Mouse (Mus musculus): ENCODE measurements at regions not wholly inside any gene's neighbourhood (a gene's known extent, or its start where the extent isn't known, plus 50 kb on each side); places are given as distances from the start of the nearest gene placed in this dataset.

GRCm38 (mm10) chr12:32465371-32465770 lies 86.9 kb downstream of the Ccdc71l start:
- H3K27ac ChIP-seq, result no peak overlapping the region
- intact Hi-C loops (cut with DNase I), result no loop called here
- H3K4me3 ChIP-seq, result no peak overlapping the region
- no peak for TF ChIP-seq CTCF (IDR thresholded peaks at IDR 0.05)
- DNase-seq (ENCODE audit: extremely low spot score in 1 of 2, low spot score in 2 of 2), result peak in 1 of 2 experiments; percentile 15

- H3K27ac ChIP-seq, result no peak overlapping the region
- no peak for TF ChIP-seq CTCF (IDR thresholded peaks at IDR 0.05)
- intact Hi-C loops (cut with DNase I), result no loop called here
- DNase-seq (ENCODE audit: extremely low spot score in 1 of 2, low spot score in 2 of 2), result no peak
- no peak overlapping the region for H3K4me3 ChIP-seq
These were observed 91.4 kb downstream of the Ccdc71l start for GRCm38 (mm10) chr12:32469863-32470262.

- no peak for TF ChIP-seq CTCF (IDR thresholded peaks at IDR 0.05)
- H3K4me3 ChIP-seq, result no peak overlapping the region
- intact Hi-C loops (cut with DNase I), result no loop called here
- H3K27ac ChIP-seq, result no peak overlapping the region
- DNase-seq (ENCODE audit: extremely low spot score in 1 of 2, low spot score in 2 of 2), result no peak
These were observed 100.9 kb downstream of the Ccdc71l start for GRCm38 (mm10) chr12:32479451-32479850.

- intact Hi-C loops (cut with DNase I), result no loop called here
- TF ChIP-seq CTCF (IDR thresholded peaks at IDR 0.05), result no peak
- H3K4me3 ChIP-seq, result no peak overlapping the region
- no peak overlapping the region for H3K27ac ChIP-seq
- no peak for DNase-seq (ENCODE audit: extremely low spot score in 1 of 2, low spot score in 2 of 2)
These were observed 101.8 kb downstream of the Ccdc71l start for GRCm38 (mm10) chr12:32480268-32480667.

- TF ChIP-seq CTCF (IDR thresholded peaks at IDR 0.05), result no peak
- intact Hi-C loops (cut with DNase I), result no loop called here
- DNase-seq (ENCODE audit: extremely low spot score in 1 of 2, low spot score in 2 of 2), result no peak
- Histone ChIP-seq H3K4me3 (no peak overlapping the region), H3K27ac (no peak overlapping the region)
These were observed 102.5 kb downstream of the Ccdc71l start for GRCm38 (mm10) chr12:32481051-32481450.

- no peak for DNase-seq (ENCODE audit: extremely low spot score in 1 of 2, low spot score in 2 of 2)
- no peak overlapping the region for H3K4me3 ChIP-seq
- TF ChIP-seq CTCF (IDR thresholded peaks at IDR 0.05), result no peak
- H3K27ac ChIP-seq, result no peak overlapping the region
- intact Hi-C loops (cut with DNase I), result no loop called here
These were observed 103.8 kb downstream of the Ccdc71l start for GRCm38 (mm10) chr12:32482343-32482742.

- no peak overlapping the region for H3K27ac ChIP-seq
- H3K4me3 ChIP-seq, result no peak overlapping the region
- intact Hi-C loops (cut with DNase I), result no loop called here
- DNase-seq (ENCODE audit: extremely low spot score in 1 of 2, low spot score in 2 of 2), result no peak
- TF ChIP-seq CTCF (IDR thresholded peaks at IDR 0.05), result no peak
These were observed 104.3 kb downstream of the Ccdc71l start for GRCm38 (mm10) chr12:32482777-32483176.

- TF ChIP-seq CTCF (IDR thresholded peaks at IDR 0.05), result no peak
- no peak for DNase-seq (ENCODE audit: extremely low spot score in 1 of 2, low spot score in 2 of 2)
- intact Hi-C loops (cut with DNase I), result no loop called here
- H3K27ac ChIP-seq, result no peak overlapping the region
- no peak overlapping the region for H3K4me3 ChIP-seq
These were observed 107.7 kb downstream of the Ccdc71l start for GRCm38 (mm10) chr12:32486246-32486645.

- DNase-seq (ENCODE audit: extremely low spot score in 1 of 2, low spot score in 2 of 2), result no peak
- Histone ChIP-seq H3K4me3 (no peak overlapping the region), H3K27ac (no peak overlapping the region)
- intact Hi-C loops (cut with DNase I), result no loop called here
- TF ChIP-seq CTCF (IDR thresholded peaks at IDR 0.05), result no peak
These were observed 108.2 kb downstream of the Ccdc71l start for GRCm38 (mm10) chr12:32486729-32487128.

GRCm38 (mm10) chr12:32487883-32488577 lies 109.5 kb downstream of the Ccdc71l start:
- intact Hi-C loops (cut with DNase I), result no loop called here
- H3K27ac ChIP-seq, result no peak overlapping the region
- TF ChIP-seq CTCF (IDR thresholded peaks at IDR 0.05), result no peak
- no peak for DNase-seq (ENCODE audit: extremely low spot score in 1 of 2, low spot score in 2 of 2)
- H3K4me3 ChIP-seq, result no peak overlapping the region

GRCm38 (mm10) chr12:32488578-32488892 lies 110.0 kb downstream of the Ccdc71l start:
- Histone ChIP-seq H3K27ac (no peak overlapping the region), H3K4me3 (no peak overlapping the region)
- DNase-seq (ENCODE audit: extremely low spot score in 1 of 2, low spot score in 2 of 2), result no peak
- no peak for TF ChIP-seq CTCF (IDR thresholded peaks at IDR 0.05)
- intact Hi-C loops (cut with DNase I), result no loop called here

- Histone ChIP-seq H3K27ac (no peak overlapping the region), H3K4me3 (no peak overlapping the region)
- intact Hi-C loops (cut with DNase I), result no loop called here
- no peak for DNase-seq (ENCODE audit: extremely low spot score in 1 of 2, low spot score in 2 of 2)
- no peak for TF ChIP-seq CTCF (IDR thresholded peaks at IDR 0.05)
These were observed 111.1 kb downstream of the Ccdc71l start for GRCm38 (mm10) chr12:32489415-32490139.

- TF ChIP-seq CTCF (IDR thresholded peaks at IDR 0.05), result no peak
- no peak for DNase-seq (ENCODE audit: extremely low spot score in 1 of 2, low spot score in 2 of 2)
- H3K27ac ChIP-seq, result no peak overlapping the region
- intact Hi-C loops (cut with DNase I), result no loop called here
- H3K4me3 ChIP-seq, result no peak overlapping the region
These were observed 125.7 kb downstream of the Ccdc71l start for GRCm38 (mm10) chr12:32504196-32504595.

Measured in left cerebral cortex, adult 2 months (tissue).